Mouse (Mus musculus) G1E (cell line): ENCODE measurements around the gene Carhsp1. TPM values are rescaled to one million over a fixed set of nuclear protein-coding genes. Genes with fewer than 3 reads are reported as not detected.
A peak's percentile ranks its signal among the peaks of the same experiment; 100 is the strongest.

ENCODE experiments used
- ATAC-seq: 2 replicates; pipeline ENCODE4 v1.8.0; 2016; ENCODE audit warnings: mild to moderate bottlenecking; ENCODE audit not compliant: insufficient number of reproducible peaks, poor library complexity, low FRiP score, severe bottlenecking; ENCODE audit errors: extremely low read depth
- DNase-seq: peaks from one replicate; pipeline ENCODE4 v3.0.0; 2012; ENCODE audit warnings: low spot score
- H3K27me3 ChIP-seq: 2 replicates; pipeline ENCODE4 v1.6.1; 2012; ENCODE audit warnings: mild to moderate bottlenecking, low read length, inconsistent platforms; ENCODE audit not compliant: insufficient read depth
- H3K36me3 ChIP-seq: replicated peaks from 2 replicates; pipeline ENCODE3; 2012; ENCODE audit warnings: mild to moderate bottlenecking, inconsistent platforms
- H3K4me1 ChIP-seq: 2 replicates; pipeline ENCODE4 v1.6.1; 2012; ENCODE audit warnings: low read depth, low read length, inconsistent platforms, mixed read lengths; ENCODE audit not compliant: insufficient read depth
- H3K4me3 ChIP-seq: 2 replicates; pipeline ENCODE4 v1.5.1; 2012; ENCODE audit warnings: low read depth, mild to moderate bottlenecking, inconsistent platforms, low read length, moderate library complexity, mixed read lengths
- H3K9me3 ChIP-seq: replicated peaks from 2 replicates; pipeline ENCODE4 v1.6.1; 2012; ENCODE audit warnings: inconsistent platforms
- CTCF ChIP-seq: IDR thresholded peaks from 2 replicates; pipeline ENCODE4 v1.5.1; 2012; ENCODE audit warnings: low read depth, low read length, inconsistent platforms, mixed read lengths
- GATA1 ChIP-seq: IDR thresholded peaks from 2 replicates; pipeline ENCODE4 v1.6.1; 2012; ENCODE audit warnings: borderline replicate concordance, low read length, inconsistent platforms, mixed read lengths
- GATA2 ChIP-seq: IDR thresholded peaks from 2 replicates; pipeline ENCODE4 v1.6.1; 2012; ENCODE audit warnings: low read depth, low read length, inconsistent platforms, borderline replicate concordance
- POLR2AphosphoS5 ChIP-seq: IDR thresholded peaks from 2 replicates; pipeline ENCODE4 v1.6.1; 2012; ENCODE audit warnings: low read depth, low read length, inconsistent platforms; ENCODE audit not compliant: insufficient replicate concordance
- TAL1 ChIP-seq: conservative IDR thresholded peaks from 2 replicates; pipeline ENCODE4 v1.6.1; 2012; ENCODE audit warnings: low read depth, low read length, inconsistent platforms, mixed read lengths
- polyA plus RNA-seq: library from polyadenylated mRNA; stranded (reverse); fragments of >175 nt; gene quantifications from 2 replicates; pipeline ENCODE4 v1.2.3, GENCODE M21; 2012
- total RNA-seq, 2 experiments: library from RNA; stranded (forward) in 1 of 2; stranded (reverse) in 1 of 2; fragments of 200-1000 nt in 1 of 2; fragments of >200 nt in 1 of 2; fragmentation: Nextera tagmentation in 1 of 2; gene quantifications; 2 replicates each; pipeline ENCODE4 v1.2.3; 2014 to 2017

The Carhsp1 gene
- total and polyA plus RNA-seq, 3 experiments = 14.5 to 30.8 (median 28.4) TPM

DNA sequence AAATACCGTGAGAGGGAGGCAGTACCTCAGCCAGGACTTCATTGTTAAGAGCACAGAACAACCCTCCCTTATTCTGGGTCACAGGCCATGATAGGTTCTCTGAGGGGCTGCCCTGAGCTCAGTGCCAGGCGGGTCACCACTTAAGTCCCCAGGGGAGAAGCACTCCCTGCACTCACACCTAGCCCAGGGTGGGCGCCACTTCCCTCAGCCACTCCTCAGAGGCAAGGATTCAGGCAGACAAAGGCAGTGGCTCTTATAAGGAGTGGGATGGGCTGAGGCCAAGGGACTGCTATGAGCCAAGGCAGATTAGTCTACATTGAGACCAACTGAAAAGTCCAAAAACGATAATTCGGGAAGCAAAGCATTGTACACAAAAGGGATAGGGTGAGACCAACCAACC is 6.6 kb downstream of the Carhsp1 start:
- peaks cover 88% of the 10 kb centered on the region for H3K36me3 ChIP-seq
- H3K27me3 ChIP-seq = no peaks in the 10 kb centered on the region
- H3K4me1 ChIP-seq = peaks cover 56% of the 10 kb centered on the region

DNA sequence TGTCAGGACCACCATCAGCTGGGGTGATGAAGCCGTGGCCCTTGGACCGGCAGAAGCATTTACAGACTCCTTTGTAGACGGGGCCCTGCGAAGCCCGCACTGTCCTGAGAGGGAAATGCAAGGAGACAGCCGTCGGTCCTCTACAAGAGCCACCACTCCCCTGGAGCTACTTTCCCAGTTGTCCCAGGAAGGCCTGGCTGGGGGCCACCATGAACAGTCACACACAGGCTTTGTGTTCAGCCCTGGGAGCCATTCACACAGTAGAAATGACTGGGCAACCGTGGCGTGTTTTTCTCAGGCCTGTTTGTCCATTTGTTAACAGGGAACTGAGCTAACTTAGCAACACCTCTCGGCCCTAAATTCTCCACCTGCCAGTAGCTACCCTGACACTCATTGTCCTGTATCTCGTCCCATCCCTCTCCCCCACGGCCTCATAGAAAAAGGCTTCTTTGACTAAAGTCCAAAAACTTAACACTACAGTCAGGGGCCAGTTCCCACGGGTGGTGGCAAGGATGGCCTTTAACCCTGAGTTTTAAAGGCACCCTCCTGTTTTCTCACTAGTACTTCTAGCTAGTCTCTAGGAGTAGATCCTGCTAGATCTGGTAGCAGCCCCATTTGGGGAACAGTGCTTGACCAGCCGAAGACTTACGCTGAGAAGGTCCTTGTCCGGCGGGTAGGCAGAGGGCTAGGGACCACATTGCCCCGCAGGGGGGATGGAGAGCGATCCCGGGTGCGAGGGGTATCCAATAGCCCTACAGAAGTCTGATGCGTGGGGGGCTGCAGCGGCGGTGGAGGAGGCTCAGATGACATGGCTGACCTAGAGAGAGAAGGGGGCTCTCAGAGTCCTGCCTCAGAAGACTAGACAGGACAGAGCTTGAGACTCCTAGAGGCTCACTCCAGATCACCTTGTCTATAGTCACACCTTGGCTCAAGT is 8.1 kb downstream of the Carhsp1 start:
- no peaks in the 10 kb centered on the region for H3K9me3 ChIP-seq
- no peak overlapping the region for H3K4me3 ChIP-seq
- TF ChIP-seq GATA2 (no peak), CTCF (no peak), TAL1 (no peak), POLR2AphosphoS5 (no peak), GATA1 (no peak)
- no peak for DNase-seq
- peaks cover 90% of the 10 kb centered on the region for H3K36me3 ChIP-seq
- H3K27me3 ChIP-seq = no peaks in the 10 kb centered on the region
- no peak for ATAC-seq
- peaks cover 51% of the 10 kb centered on the region for H3K4me1 ChIP-seq

More for the DNA sequence above, 6.6 kb downstream of the Carhsp1 start:
- no peak overlapping the region for H3K4me3 ChIP-seq
- no peak for ATAC-seq
- H3K9me3 ChIP-seq = no peaks in the 10 kb centered on the region
- TF ChIP-seq TAL1 (no peak), GATA2 (no peak)
- DNase-seq = no peak

DNA sequence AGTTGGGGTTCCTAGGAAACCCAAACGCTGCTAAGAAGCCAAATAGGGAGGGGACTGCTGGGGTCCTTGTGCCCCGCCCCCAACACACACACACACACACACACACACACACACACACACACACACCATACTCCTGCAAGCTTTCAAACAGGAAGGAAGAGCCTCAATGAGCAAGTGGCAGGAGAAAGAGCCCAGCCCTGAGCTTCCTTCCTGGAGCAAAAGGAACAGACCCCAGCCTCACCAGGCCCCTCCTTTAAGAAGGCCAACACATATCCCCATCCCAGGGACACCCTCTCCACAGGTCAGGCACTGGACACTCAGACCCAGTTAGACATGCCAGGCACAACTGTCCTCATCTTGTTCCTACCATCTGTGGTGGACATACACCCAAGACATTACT is 8.9 kb downstream of the Carhsp1 start:
- Histone ChIP-seq H3K36me3 (peaks cover 91% of the 10 kb centered on the region), H3K4me1 (peaks cover 47% of the 10 kb centered on the region)

DNA sequence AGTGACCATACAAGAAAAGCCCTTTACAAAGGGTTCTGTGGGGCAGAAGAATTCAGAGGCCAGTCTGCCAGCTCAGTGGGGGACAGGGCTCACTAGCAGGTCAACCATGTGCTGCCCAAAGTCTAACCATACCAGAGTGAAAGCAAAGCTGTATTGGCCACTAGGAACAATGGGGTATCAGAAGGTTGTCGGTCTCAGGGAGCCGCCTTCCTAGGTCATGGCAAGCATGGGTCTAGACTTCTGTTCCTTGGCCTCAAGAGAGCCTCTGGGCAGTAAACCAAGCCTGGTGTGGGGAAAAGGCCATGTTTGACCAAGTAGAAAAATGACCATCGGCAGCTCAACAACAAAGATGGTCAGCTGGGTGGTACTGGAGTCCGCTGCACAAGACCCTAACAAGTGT is 13.2 kb downstream of the Carhsp1 start:
- Histone ChIP-seq H3K4me3 (no peak overlapping the region), H3K4me1 (peaks cover 35% of the 10 kb centered on the region), H3K27me3 (no peaks in the 10 kb centered on the region), H3K9me3 (no peaks in the 10 kb centered on the region), H3K36me3 (peaks cover 96% of the 10 kb centered on the region)
- no peak for DNase-seq
- no peak for ATAC-seq
- TF ChIP-seq GATA2 (no peak), TAL1 (no peak), POLR2AphosphoS5 (peak; percentile 27; the same call in 1 of the 2 replicates), GATA1 (no peak)

More for the DNA sequence above, 8.9 kb downstream of the Carhsp1 start:
- Histone ChIP-seq H3K4me3 (no peak overlapping the region), H3K27me3 (no peaks in the 10 kb centered on the region), H3K9me3 (no peaks in the 10 kb centered on the region)
- no peak for DNase-seq
- ATAC-seq = no peak
- no peak for TF ChIP-seq TAL1
- no peak for TF ChIP-seq POLR2AphosphoS5
- TF ChIP-seq CTCF = no peak
- TF ChIP-seq GATA1 = no peak
- no peak for TF ChIP-seq GATA2

DNA sequence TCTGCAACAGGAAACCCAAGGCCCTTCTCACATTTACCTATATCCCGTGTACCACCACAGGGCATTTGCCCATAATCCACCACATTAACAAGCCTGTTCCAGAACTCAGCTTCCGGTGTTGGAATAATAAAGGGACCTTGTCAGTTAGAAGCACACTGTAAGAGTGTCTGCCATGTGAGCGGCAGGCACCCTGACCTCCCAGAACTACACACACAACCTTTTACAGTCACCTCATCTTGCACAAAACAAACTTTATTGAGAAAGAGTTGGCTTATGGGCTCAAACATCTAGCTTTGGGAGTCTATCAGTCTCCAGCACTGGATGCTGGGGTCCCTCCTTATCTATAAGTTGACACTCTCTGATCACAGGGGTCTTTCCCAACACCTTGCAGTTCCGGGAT is 13.6 kb downstream of the Carhsp1 start:
- ATAC-seq (no peak), DNase-seq (no peak)
- peaks cover 36% of the 10 kb centered on the region for H3K4me1 ChIP-seq
- H3K9me3 ChIP-seq = no peaks in the 10 kb centered on the region
- TF ChIP-seq CTCF (no peak), TAL1 (no peak), GATA1 (no peak), GATA2 (no peak), POLR2AphosphoS5 (no peak)
- no peak overlapping the region for H3K4me3 ChIP-seq
- no peaks in the 10 kb centered on the region for H3K27me3 ChIP-seq
- peaks cover 96% of the 10 kb centered on the region for H3K36me3 ChIP-seq

DNA sequence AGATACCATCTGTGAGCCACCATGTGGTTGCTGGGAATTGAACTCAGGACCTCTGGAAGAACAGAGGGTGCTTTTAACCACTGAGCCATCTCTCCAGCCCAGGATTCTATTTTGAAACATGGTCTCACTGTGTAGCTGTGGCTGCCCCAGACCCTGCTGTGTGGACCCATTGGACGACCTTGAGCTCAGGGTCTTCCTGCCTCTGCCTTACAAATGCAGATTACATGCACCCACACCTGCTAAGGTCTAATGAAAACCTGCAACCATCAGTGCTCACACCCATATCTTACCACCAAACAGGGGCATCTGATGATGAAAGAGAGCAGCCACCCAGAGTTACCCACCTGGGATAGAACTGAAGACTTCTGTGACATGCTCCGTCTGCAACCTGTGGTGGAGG is 15.7 kb downstream of the Carhsp1 start:
- Histone ChIP-seq H3K4me1 (peaks cover 33% of the 10 kb centered on the region), H3K4me3 (no peak overlapping the region), H3K36me3 (peaks cover 96% of the 10 kb centered on the region), H3K9me3 (no peaks in the 10 kb centered on the region), H3K27me3 (no peaks in the 10 kb centered on the region)
- ATAC-seq = no peak
- TF ChIP-seq POLR2AphosphoS5 = no peak
- DNase-seq = no peak

DNA sequence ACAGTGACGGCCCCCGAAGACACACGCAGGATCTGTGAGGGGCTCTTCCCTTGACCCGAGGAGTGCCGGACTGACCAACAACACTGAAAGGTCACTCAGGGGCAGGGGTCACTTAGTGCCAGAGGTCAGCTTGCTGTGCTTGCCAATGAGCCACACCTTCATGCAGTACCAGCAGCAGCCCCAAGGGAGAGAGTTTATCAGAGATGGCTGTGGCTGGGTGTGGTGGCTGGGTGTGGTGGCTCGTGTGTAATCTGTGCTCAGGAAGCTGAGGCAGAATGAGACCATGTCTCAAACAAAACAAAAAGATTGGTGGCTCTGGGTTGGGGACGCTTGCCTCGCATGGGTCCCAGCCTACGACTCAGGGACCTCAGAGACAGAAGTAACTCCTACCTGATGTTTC is 16.4 kb downstream of the Carhsp1 start:
- Histone ChIP-seq H3K4me1 (peaks cover 27% of the 10 kb centered on the region), H3K27me3 (no peaks in the 10 kb centered on the region), H3K9me3 (no peaks in the 10 kb centered on the region), H3K4me3 (no peak overlapping the region), H3K36me3 (peaks cover 98% of the 10 kb centered on the region)
- peak; percentile 47; the same call in 1 of the 2 replicates for ATAC-seq
- TF ChIP-seq GATA1 (no peak), TAL1 (no peak), POLR2AphosphoS5 (no peak), CTCF (no peak), GATA2 (no peak)
- no peak for DNase-seq
